Mouse (Mus musculus): ENCODE measurements around the gene Rps6kl1. TPM values are rescaled to one million over a fixed set of nuclear protein-coding genes. Genes with fewer than 3 reads are reported as not detected.
A peak's percentile ranks its signal among the peaks of the same experiment; 100 is the strongest.

The Rps6kl1 gene
- total RNA-seq, 2 experiments from 2014 or later: 0.51 to 0.89 TPM

DNA sequence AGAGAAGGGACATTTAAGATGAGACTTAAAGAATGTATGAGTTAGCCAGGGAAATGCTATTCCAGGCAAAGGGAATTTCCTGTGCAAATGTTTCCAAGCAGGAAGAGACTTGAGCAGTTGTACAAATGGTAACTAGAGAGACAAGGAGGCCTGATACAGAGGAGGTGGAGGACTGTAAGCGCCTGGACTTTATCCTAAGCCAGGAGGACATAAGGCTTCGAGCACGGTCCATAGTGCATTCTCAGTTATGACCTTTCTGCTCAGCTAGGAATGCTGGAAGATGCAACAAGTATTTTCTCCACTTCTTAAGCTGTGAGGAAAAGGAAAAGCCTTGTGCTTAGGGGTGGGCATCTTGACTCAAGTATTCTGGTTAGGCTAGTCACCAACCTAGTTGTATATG lies 37.7 kb downstream of the Rps6kl1 start:
- intact Hi-C loops (cut with DNase I; ENCODE audit: low total_unique reads): no loop called here
- no peak for DNase-seq

DNA sequence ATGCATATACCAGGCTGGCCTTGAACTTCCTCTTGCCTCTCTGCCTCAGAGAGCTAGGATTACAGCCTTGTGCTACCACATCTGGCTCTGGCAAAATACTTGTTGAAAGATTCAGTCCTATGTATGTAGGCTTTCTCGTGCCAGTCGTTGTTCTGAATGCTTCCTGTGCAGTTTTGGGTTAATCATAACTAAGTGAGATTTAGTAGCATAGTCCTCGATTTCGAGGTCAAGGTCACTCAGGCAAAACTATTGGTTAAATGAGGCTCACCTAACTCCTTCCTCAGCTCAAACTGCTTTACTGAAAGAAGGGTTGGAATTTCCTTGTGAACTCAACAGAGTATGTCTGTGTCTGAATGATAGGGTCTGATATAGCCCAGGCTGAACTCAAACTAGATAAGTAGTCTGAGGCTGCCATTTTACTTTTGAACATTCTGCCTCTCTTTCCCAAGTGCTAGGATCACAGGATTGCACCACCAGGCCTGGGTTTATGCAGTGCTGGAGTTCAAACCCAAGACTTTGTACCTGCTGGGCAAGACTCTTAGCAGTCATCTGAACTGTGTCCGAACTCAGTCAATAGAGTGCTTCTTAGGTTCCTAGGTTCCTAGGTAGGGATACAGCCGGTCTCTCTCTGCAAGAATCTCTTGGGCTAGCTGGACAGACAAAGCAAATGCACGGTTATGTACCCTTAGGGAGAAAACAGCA lies 38.4 kb downstream of the Rps6kl1 start:
- intact Hi-C loops (cut with DNase I; ENCODE audit: low total_unique reads): no loop called here
- DNase-seq: no peak

DNA sequence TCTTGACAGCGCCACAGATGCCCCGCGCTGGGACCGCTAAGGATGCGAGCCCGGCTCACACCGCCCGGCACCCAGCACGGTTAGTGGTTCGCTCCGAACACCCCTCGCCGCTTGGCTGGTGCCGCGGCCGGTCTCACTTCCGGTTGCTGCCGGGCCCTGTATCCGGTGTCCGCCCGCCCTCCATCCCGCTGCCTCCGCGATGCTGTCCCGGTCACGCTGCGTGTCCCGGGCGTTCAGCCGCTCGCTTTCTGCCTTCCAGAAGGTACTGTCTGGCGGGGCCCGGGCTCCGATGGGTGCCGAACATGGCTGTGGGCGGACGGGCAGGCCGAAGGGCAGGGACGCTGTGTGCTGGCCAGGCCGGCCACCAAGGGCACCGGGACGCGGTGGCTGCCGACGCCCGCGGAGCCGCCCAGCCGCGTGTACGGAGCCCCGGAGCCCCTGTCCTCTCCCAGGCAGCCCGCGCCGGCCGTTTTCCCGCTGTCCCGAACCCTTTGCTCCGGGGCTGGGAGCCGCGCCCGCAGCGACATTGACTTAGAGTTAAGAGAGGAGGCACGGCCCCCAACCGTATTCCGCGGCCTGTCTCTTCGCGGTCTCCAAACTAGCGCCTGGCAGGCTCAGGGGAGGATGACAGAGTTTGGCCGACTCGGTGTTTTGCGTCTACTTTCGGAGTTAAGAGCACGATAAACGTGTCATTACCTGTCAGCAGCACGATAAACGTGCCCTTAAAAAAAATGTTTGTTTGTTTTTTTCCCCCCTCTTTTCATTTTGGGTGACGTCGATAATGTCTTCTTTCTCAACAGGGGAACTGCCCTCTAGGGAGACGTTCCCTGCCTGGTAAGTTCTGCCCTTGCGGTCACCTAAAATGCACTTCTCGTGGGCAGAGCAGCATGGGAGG lies 40.1 kb downstream of the Rps6kl1 start, which contains the start of the genes Prox2 and Dlst:
Gene Prox2, minus strand, starts transcription at position 62 of the 895 bp plus-strand sequence.
Gene Dlst, plus strand, starts transcription at position 136 of the 895 bp plus-strand sequence.
- intact Hi-C loops (cut with DNase I; ENCODE audit: low total_unique reads): no loop called here
- peak; percentile 91 for DNase-seq

DNA sequence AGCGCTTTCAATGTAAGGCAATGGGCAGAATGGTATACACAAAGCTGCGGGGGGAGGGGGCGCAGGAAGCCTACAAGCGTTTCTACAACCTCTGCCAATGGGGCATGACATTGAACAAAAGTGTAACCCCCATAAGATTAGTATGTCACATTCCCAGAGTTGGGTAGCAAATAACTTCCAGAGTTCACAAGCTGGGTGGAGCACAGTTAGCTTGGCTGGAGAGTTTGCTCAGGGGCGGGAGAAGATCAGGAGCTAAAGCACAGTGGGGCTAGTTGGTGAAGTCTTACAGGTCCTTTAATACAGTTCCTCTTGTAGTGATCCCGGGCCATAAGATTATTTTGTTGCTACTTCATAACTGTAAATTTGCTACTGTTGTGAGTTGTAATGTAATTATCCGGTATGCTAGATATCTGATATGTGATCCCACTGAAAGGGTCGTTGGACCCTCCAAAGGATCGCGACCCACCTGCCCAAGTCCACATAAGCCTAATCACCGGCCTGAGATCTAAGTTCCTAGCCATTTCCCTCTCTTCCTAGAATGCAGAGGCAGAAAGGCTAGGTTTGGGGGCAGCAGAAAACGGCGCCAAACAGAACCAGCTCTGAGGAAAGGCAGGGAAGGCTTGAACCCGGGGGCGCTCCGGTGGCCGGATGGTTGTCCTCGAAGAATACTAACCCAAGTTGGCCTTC lies 40.9 kb downstream of the Rps6kl1 start:
- intact Hi-C loops (cut with DNase I; ENCODE audit: low total_unique reads): no loop called here
- DNase-seq: no peak

GRCm38 (mm10) chr12:85109426-85109825 lies 41.6 kb downstream of the Rps6kl1 start:
- DNase-seq: no peak
- intact Hi-C loops (cut with DNase I; ENCODE audit: low total_unique reads): no loop called here

DNA sequence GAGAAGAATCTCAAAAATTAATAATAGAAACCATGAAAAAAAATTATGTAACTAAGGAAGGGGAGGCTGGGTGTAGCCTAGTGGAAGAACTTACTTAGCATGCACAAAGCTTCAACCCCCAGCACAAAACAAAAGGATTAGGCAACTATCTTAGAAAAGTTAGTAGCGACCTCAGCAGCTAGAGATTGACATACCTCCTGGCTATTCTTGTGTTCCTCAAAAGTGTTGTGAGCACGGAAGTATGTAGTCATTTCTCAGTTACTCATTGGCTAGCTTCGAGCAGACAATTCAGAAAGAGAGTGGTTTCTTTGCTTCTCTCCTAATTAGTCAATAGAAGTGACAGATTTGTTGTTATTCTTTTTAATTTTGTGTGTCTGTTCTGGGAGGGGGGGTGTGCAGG lies 42.4 kb downstream of the Rps6kl1 start:
- intact Hi-C loops (cut with DNase I; ENCODE audit: low total_unique reads): no loop called here
- no peak for DNase-seq

- intact Hi-C loops (cut with DNase I; ENCODE audit: low total_unique reads): no loop called here
- DNase-seq: no peak
Observed at GRCm38 (mm10) chr12:85106292-85106691, 44.8 kb downstream of the Rps6kl1 start.

GRCm38 (mm10) chr12:85104789-85105188 lies 46.3 kb downstream of the Rps6kl1 start:
- DNase-seq: no peak
- intact Hi-C loops (cut with DNase I; ENCODE audit: low total_unique reads): no loop called here

GRCm38 (mm10) chr12:85103096-85103495 lies 48.0 kb downstream of the Rps6kl1 start:
- intact Hi-C loops (cut with DNase I; ENCODE audit: low total_unique reads): no loop called here
- DNase-seq: no peak

DNA sequence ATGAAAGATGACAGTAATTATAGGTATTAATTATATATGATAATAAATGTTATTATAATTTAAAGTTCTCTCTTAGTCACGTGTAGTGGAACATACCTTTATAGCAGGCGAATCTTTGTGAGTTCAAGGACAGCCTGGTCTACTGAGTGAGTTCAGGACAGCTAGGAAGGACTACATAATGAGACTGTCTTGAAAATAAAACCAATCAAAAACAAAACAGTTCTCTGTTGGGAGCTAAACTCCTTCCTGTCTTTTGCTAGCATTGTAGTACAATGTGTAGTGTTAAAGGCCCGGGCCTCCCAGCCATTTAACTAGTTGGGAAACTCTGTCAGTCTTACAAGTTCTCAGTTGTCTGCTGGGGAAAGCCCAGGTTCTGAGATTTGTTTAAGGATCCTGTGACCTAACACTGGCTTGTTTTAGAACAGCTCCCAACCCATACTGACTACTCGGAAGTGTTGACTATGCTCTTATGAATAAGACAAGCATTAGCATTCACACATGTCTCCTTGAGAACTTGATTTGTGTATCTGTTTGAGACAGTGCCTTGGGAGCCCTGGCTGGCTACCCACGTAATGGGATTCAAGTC lies 49.5 kb downstream of the Rps6kl1 start:
- intact Hi-C loops (cut with DNase I; ENCODE audit: low total_unique reads): no loop called here
- no peak for DNase-seq

- DNase-seq: no peak
- intact Hi-C loops (cut with DNase I; ENCODE audit: low total_unique reads): no loop called here
Observed at GRCm38 (mm10) chr12:85101001-85101400, 50.1 kb downstream of the Rps6kl1 start.

- intact Hi-C loops (cut with DNase I; ENCODE audit: low total_unique reads): no loop called here
Observed at GRCm38 (mm10) chr12:85095859-85096258, 55.2 kb downstream of the Rps6kl1 start.

DNA sequence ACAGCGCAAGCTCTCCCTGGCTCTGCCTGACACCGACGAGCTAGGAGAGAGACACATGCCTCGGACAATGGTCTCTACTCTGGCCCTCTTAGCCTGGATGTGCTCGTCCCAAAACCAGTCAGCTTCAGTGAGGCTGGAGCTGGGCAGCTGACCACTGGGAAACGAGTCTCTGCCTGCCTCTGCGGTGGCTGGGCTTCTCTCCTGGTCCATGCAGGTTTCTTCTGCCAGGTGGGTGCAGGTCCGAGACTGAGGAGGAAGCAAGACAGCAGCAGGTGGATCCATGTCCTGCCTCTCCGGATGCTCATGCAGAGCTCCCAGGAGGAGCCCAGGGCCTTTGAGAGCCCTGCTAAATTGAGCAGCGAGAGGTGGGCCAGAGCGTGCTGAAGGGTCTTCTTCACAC lies 55.9 kb downstream of the Rps6kl1 start:
- no peak for DNase-seq
- intact Hi-C loops (cut with DNase I; ENCODE audit: low total_unique reads): no loop called here

More at GRCm38 (mm10) chr12:85095859-85096258, 55.2 kb downstream of the Rps6kl1 start:
- no peak for DNase-seq

GRCm38 (mm10) chr12:85094706-85095105 lies 56.4 kb downstream of the Rps6kl1 start:
- DNase-seq: peak; percentile 83
- intact Hi-C loops (cut with DNase I; ENCODE audit: low total_unique reads): no loop called here

DNA sequence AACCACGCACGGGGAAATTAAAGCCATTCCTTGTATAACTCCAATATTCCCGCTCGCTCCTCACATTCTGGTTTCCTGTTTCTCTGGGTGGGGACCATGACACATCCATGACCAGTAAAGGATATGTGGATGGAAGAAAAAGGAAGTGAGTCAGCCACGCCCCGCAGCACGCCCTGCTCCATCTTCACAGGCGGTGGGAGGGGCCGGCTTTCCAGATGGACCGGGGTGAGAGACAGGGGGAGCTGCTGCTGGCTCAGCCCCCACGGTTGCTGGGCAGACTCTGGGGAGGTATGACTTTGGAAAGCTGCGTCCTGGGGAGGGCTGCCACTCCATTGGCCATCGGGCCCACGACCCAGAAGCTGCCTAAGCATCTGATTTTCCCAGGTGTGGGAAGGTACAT lies 57.1 kb downstream of the Rps6kl1 start:
- peak; percentile 79 for DNase-seq
- intact Hi-C loops (cut with DNase I; ENCODE audit: low total_unique reads): no loop called here

- peak; percentile 75 for DNase-seq
- intact Hi-C loops (cut with DNase I; ENCODE audit: low total_unique reads): no loop called here
Observed at GRCm38 (mm10) chr12:85092214-85092613, 58.9 kb downstream of the Rps6kl1 start.

- intact Hi-C loops (cut with DNase I; ENCODE audit: low total_unique reads): no loop called here
- DNase-seq: no peak
Observed at GRCm38 (mm10) chr12:85091190-85091589, 59.9 kb downstream of the Rps6kl1 start.

- intact Hi-C loops (cut with DNase I; ENCODE audit: low total_unique reads): no loop called here
- no peak for DNase-seq
Observed at GRCm38 (mm10) chr12:85087845-85088244, 63.2 kb downstream of the Rps6kl1 start.

Measured in gastrocnemius, postnatal 14 days (tissue).